Mouse (Mus musculus): ENCODE data around the gene Ccr1.

The Ccr1 gene

DNA sequence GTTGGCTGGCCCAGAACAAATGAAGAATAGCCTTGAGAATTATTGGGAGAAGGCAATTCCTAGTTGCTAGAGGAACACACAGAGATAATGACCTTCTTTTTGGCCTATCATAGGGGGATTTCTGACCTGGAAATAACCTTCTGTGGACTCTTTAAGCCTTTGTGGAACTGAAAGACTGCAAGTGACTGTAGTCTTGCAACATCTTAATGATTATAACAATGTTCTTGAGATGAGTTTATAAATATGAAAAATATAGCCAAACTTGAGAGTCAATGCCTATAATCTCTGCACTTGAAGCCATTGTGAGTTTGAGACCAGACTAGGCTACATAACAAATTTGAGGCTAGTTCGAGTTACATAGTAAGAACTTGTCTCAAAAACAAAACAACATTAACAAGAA lies 11.6 kb downstream of the Ccr1 start:
- in situ Hi-C loops (cut with MboI, MseI), result no loop called here

DNA sequence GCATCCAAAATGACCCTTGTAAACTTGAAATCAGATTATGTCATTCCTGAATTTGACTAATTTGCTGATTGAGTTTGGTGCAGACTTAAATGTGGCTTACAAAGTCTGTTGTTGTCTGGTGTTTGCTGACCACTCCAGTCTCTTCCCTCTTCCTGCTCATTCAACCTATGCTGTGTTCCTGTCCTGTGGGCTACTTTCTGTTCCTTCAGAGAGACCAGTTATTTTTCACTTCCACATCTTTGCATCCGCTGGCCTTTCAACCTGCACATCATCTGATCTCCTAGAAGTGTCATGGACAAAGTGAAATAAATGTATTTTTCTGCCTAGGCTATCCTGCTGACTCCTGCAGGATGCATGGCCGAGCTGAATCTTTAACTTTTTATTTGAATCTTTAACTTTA lies 14.9 kb downstream of the Ccr1 start:
- in situ Hi-C loops (cut with MboI, MseI), result no loop called here

DNA sequence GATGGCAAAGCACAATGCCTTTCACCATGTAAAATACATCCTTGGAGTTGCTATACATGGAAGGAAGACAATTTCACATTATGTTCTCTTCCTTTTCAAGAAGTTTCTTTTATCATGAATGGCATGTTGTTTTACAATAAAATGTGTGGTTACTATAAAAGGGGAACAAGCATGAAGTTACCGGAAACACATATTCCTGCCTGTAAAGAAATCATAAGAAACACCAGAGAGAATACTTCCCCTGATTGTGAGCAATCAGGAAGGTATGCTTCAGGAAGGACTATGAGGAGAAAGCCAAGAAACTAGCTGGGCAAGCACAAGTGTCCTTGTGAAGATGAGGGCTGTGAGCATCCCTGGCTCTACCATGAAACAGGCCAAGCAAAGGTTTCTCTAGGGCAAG lies 17.3 kb downstream of the Ccr1 start:
- in situ Hi-C loops (cut with MboI, MseI), result no loop called here

DNA sequence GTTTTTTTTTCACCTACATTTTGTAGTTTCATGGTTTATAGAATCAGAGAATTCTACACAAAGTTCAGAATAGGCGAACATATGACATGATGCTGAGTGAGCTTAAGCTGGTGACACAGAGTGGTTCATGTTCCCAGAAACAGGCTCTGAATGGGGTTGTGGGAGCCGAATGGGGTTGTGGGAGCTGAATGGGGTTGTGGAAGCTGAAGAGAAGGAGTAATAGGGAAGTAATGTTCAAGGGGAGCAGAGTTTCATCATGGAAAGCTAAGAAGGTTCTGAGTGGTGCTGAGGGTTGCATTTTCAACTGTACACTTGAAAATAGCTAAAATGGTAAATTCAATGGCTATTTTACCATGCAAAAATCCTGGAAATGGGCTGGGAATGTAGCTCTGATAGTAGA lies 19.1 kb downstream of the Ccr1 start:
- in situ Hi-C loops (cut with MboI, MseI), result no loop called here

DNA sequence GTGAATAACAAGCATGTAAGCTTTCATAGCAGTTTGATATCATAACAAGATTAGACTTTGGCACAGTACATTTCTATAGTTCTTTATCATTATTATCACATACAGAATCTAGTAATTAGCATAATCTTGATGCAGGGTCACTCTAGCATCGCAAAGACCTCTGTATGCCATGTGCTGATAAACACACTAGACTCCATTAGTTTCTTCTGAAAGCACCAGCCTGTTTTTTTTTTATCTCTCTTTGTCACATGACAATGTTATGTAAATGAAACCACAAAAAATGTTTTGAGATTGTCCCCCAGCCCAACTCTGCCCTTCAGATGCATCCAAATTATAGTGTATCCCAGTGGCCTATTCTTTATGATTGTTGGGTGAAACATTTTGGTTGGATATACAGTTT lies 20.7 kb downstream of the Ccr1 start:
- in situ Hi-C loops (cut with MboI, MseI), result no loop called here

DNA sequence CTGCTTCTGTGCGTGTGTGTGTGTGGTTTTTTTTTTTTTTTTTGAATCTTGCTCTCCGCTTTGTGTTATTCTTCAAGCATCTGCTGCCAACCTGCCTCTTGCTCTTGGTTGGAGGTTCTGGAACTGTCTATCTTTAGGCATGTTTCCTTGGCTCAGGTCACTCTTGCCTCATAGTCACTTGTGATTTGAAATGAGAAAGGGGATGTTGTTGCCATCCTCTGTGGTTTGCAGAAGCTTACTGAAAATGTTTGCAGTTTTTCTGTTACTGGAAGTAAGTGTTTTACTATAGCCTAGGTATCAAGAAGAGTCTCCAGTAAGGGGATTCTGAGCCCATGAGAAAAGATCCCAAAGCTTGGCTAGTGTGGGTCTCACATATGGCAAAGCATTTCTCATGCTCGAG lies 26.5 kb downstream of the Ccr1 start:
- in situ Hi-C loops (cut with MboI, MseI), result no loop called here

DNA sequence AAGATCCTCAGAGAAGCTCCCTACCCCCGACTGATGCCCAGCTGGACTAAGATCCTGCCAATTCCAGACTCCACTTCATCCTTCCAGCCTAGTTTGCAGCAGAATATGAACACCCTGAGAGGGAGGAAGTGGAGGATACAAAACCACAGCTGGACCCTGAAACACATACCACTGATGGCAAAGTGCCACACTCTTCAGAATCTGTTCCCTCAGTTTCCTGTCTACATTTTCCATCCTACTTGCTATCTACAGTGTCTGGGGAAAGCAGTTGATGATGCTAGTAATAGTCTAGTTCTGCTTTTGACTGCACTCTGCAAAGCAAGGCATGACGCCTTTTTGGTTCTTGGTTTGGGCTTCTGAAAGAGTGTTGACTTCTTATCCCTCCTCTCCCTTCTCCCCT lies 27.2 kb downstream of the Ccr1 start:
- in situ Hi-C loops (cut with MboI, MseI), result no loop called here

DNA sequence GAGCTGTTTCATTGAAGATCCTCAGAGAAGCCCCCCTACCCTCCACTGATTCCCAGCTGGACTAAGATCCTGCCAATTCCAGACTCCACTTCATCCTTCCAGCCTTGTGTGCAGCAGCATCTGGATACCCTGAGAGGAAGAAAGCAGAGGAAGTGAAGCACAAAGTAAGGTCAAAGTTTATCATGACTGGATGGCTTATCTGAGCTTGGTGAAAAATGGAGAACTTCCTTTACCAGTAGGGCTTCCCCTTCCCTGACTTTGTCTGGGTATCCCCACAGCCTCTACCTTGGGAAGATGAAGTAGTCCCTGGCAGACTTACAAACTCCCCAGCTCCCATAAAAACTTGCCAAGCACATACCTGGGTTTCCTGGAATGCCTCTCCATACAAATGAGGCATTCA lies 27.9 kb downstream of the Ccr1 start:
- in situ Hi-C loops (cut with MboI, MseI), result no loop called here

DNA sequence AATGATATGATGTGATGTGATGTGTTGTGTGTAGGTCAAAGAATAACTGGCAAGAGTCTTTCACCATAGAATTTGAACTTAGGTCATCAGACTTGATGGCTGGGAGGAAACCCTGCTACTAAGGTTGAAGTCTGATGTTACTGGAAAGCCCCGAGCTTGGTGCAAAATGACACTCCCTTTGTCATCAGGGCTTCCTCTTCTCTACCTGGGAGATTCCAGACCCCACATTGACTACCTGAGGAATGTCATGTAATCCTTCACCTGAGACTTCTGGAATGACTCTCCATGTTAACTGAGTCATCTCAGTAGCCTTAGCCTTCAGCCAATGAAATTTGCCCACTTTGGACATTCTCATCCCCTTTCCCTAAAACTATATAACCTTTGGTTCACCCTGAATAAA lies 28.3 kb downstream of the Ccr1 start:
- in situ Hi-C loops (cut with MboI, MseI), result no loop called here

DNA sequence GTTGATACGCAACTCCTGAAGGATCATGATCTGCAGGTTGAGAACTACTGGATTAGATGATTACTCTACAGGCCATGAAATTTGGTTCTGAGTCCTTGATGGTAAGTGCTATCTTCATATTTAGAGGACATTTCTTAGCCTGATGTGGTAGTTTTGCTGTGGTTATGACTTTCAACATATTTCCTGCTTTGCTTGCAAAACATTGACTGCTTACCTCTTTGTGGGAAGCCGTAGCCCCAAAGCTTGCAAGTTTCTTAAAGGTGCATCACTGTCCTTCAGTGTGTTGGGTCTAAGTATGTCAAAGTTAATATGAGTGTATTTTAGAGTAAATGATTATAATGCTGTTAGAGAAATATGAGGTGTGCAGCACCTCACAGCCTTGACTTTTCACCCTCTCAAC lies 30.5 kb downstream of the Ccr1 start:
- in situ Hi-C loops (cut with MboI, MseI), result loop anchor here in 1 of 2 experiments (5.0 kb wide), 1 partner anchor 406 kb away; no protein-coding TSS in a partner anchor

DNA sequence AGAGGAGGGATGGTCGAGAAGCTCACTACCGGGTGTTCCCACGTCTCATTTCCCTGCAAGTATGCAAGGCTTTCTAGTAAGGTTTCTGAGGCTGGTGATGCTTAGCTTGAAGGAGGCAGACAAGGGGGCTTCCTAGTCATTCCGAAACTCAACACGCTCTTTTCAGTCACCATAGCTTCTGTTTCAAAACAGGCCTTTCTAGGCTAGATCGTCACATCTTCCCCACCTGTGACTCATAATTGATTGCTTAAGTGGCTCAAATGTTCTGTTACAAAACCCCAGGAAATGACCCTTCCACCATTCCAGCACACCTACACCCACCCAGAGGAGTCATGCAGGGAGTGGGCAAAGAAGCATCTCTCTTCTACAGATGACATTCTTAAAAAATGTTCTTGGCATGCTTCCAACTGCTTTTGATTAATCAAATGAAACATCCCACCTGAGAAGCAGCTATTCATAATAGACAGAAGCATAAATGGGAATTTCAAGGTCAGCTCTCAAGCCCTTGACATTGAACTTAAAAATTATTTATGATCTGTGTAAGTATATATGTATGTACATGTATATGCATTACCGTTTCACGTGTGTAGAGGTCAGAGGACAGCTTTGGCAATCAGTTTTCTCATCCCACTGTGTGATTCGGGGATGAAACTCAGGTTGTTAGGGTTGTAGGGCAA lies 31.8 kb downstream of the Ccr1 start:
- in situ Hi-C loops (cut with MboI, MseI), result loop anchor here in 1 of 2 experiments (5.0 kb wide), 1 partner anchor 404 kb away; no protein-coding TSS in a partner anchor

DNA sequence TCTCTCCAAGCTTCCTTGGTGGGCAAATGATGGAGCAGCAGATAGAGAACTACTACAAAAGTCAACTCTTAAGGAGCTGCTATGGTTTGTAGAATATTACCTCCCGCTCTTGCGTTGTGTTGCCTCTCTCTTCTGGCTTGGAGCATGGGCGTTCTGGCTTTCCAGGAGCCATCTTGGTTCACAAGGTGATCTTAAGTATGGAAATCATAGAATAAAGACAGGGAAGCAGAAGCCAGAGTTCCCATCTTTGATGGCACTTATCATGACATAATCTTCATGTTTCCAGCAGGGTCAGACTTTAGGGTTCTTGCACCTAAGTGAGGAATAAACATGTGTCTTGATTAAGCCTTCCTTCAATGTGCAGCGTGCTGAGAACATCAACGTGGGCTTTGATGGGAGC lies 32.7 kb downstream of the Ccr1 start:
- in situ Hi-C loops (cut with MboI, MseI), result loop anchor here in 1 of 2 experiments (5.0 kb wide), 1 partner anchor 403 kb away; no protein-coding TSS in a partner anchor

DNA sequence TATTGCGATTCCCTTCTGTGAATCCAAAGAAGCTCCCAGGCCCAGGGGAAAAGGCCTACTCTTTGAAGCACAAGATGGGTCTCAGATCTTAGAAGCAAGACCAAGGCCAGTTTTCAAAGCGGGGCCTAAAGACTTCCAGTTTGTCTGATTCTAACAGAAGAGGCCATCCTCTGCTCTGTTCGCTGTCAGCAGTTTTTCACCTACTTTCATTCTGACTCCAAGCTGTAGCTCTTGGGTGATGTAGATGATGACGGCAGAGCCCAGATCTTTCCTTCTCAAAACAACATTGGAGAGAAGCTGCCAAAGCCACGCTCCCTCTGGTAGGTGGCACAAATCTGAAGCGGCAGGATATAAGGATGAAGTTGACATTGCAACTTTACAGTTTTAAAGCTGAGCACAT lies 33.1 kb downstream of the Ccr1 start:
- in situ Hi-C loops (cut with MboI, MseI), result loop anchor here in 1 of 2 experiments (5.0 kb wide), 1 partner anchor 403 kb away; no protein-coding TSS in a partner anchor

DNA sequence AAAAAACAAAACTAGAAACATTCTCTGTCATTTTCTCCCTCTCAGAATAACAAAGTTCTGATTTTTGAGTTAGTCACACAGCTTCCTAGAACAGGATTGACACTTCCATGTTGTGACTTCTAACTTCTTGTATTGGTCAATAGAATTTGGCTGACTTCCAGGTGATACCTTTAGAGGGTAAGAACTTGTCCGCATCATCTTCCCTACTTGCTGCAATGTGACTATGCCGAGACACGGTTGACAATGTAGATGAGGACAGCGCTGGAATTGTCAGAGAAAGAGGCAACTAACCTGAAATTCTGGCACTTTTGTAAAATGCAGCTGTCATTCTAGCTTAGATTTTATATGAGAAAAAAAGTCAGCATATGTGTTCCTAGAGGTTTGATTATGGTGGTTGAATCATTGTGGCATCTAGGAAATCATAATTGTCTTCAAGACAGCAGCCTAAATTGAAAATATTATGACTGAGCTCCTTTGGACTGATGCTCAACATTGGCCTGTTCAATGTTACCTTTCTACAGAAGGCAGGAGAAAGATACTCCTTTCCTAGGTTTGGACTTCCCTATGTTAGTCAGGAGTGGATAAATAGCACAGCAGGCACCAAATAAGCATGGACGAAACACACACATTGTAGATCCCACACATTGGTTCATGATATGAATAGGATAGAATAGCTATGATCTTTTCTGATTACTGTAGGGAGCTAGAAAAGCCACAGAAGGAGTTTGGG lies 34.6 kb downstream of the Ccr1 start:
- in situ Hi-C loops (cut with MboI, MseI), result loop anchor here in 1 of 2 experiments (5.0 kb wide), 1 partner anchor 177 kb away; no protein-coding TSS in a partner anchor

DNA sequence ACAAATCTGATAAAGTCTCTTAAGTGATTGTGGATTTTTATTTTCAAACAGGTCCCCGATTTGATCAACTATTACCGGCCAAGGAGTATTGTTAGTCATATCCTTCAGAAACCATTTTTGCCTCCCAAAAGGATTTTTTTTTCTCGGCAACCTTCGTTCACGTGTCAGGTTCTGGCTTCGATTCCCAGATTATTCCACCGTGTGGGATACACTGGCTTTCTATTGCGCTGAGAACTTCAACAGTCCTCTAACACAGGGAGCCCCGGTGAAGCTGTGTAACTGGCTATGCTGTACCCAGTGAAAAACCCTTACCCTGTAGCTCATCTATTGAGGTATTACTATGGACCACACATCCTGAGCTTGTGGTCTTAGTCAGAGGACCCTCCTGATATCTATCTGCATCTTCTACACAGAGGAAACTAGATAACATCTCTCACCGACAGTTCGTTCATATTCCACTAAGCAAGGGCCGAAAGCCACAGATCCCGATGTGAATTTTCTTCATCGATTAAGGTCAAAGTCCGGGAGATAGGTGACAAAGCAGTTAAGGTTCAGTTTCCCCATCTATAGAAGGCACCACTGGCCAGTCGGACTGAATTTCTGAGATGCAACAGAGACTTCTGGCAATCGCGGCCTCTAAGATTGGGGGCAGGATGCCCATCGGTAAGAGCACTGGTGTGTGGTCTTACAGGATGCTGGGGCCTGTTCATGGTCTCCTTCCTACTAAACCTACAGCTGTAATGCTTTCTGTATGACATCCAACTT lies 35.4 kb downstream of the Ccr1 start:
- in situ Hi-C loops (cut with MboI, MseI), result loop anchor here in 1 of 2 experiments (5.0 kb wide), 1 partner anchor 176 kb away; no protein-coding TSS in a partner anchor

DNA sequence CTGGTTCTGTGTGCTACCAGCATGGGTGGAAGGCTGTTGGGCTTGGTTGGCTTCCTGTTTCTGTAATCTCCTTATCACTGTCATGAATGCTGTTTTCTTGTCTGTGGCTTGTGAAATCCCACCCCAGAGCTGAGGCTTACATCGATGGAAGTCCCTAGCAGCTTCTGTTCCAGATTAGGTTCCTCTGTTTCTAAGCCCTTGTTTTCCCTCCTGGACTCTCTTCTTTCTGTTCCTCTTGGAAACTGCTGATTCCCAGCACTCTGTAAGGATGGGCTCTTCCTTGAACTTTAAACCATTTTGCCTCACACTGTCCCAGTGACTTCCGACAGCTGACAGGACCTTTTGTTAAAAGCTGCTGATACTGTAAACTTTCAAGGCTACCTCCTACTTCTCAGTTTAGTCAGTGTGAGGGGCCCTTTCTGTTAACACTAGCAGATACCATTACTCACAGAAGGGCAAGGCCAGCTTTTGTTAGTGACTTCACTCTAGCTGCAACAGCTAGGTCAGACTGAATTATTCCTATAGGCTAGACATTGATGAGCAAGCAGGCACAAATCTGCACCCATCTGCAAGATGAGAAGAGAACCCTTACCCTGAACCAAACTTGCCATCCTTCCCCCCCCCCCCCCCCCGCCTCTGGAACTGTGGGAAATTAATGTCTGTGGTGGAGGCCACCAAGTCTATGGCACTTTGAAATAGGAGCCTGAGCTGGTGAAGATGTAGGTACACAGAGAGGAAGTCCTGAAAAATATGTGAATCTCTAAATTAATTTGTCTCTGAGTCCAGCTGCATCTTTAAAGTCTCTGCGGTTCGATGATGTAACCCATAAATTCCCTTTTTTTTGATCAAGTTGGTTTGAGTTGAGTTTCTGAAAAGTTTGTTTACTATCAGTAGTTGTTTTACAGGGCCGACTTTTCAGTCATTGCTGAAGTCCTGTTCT lies 36.5 kb downstream of the Ccr1 start:
- in situ Hi-C loops (cut with MboI, MseI), result loop anchor here in 1 of 2 experiments (5.0 kb wide), 1 partner anchor 175 kb away; no protein-coding TSS in a partner anchor

DNA sequence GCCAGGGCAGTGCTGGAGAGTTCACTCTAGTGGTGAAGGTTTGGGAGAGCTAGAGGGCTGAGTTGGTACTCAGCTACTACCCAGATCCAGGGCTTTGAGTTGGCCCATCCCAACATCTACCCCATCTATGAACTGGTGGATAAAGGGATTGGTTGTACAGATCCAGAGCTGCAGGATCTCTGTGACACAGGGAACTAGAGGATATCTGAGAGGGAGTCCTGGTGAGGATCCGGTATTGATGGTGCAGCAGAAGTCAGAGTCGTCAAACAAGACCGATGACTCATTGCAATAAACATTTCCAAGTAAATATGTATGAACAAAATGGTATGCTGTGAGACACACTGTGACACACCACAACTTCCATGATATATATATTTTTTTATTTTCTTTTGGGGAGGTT lies 37.6 kb downstream of the Ccr1 start:
- in situ Hi-C loops (cut with MboI, MseI), result loop anchor here in 1 of 2 experiments (5.0 kb wide), 1 partner anchor 174 kb away; no protein-coding TSS in a partner anchor

DNA sequence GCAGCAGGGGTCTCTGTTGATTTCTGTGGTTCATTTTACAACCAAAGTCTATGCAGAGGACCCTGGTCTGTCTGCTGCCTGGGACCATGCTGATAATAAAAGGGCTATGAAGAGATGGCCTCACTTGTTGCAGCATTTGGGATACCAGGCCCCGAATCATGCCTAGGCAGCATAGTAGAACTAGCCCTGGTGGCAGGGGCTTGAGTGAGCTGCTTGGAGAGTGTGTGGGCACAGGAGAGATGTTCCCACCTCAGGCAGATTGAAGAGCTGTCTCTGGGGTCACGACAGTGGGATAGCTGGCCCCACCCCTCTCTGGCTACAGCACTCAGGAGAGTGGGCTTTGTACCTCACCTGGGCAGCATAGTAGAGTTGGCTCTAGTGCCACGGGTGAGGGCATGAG lies 38.0 kb downstream of the Ccr1 start:
- in situ Hi-C loops (cut with MboI, MseI), result loop anchor here in 1 of 2 experiments (5.0 kb wide), 1 partner anchor 173 kb away; no protein-coding TSS in a partner anchor

DNA sequence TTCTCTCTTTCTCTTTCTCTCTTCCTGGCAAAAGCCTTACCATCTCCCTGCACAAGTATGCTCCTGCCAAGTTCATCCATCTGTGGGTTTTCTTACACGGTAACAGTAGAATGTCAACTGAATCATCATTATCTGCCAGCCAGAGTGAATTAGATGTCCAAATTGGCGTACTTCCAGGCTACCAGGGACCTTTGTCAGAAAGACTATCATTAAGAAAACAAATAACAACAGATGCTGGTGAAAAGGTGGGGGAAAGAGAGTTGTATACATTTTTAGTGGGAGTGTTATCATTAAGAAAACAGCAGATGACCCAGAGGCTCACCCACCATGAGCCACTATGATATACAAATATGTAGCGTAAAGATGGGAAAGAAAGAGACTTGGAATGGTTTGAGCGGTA lies 38.6 kb downstream of the Ccr1 start:
- in situ Hi-C loops (cut with MboI, MseI), result loop anchor here (5.0 to 10.0 kb wide), 9 partner anchors 32 to 327 kb away; no protein-coding TSS in a partner anchor

DNA sequence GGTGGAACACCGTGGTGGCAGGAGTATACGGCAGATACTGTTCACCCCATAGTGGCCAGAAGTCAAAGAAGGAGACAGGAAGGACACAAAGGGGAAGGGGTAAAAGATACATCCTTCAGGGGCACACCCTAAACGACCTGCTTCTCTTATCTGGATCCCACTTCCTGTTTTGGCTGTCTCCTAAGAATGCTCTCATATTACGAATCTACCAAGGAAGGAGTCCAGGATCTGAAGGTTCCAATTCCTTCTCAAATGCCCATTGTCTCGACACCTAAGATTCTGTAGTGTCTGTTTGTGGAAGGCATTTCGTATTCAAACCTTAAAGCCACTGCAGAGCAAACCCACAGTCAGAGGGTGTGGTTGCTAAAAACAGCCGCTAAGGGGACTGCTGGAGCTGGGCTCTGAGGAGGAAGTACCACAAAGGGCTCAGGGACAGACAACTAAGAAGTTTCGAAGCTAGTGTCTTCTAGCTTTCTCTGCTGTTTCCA lies 39.7 kb downstream of the Ccr1 start:
- in situ Hi-C loops (cut with MboI, MseI), result loop anchor here (5.0 to 10.0 kb wide), 8 partner anchors 33 to 328 kb away; no protein-coding TSS in a partner anchor

Measured in T-helper 17 cell (primary cell).